Mouse (Mus musculus) spleen, postnatal 36 days (tissue): ENCODE data around the gene Pgf.
A peak's percentile ranks its signal among the peaks of the same experiment; 100 is the strongest.

Experiments used
- DNase-seq, 2 experiments: peaks; one replicate each; pipeline ENCODE4 v3.0.0; 2022; ENCODE audit warnings: low spot score in 2 of 2, mixed read lengths in 1 of 2

The Pgf gene

DNA sequence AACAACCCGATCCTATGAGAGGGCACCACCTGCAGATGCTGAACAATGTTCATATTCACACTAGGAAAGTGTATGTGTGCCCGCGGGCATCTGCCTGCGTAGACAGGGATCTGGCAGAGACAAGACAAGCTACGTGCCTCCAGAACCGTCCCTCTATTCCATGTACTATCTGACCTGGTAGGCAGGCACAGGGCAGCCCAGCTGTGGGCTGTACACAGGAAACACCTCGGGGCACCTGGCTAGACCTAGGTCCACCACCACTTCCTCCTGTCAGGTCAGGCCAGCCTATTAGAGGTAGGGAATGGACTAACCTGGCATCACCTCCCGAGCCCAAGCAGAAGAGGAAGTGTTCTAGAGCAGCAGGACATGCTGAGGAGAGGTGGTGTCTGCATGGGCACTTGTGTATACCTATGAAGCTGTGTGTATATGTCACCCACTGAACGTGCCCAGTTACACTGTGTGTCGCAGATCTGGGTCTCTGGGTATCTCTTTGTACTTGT lies at the start of gene Pgf:
Gene Pgf (minus strand): TSS at position 51 of the 500 bp plus-strand sequence.
- no peak for DNase-seq

GRCm38 (mm10) chr12:85227227-85227626 lies 49.6 kb upstream of the Pgf start:
- DNase-seq, result no peak

DNA sequence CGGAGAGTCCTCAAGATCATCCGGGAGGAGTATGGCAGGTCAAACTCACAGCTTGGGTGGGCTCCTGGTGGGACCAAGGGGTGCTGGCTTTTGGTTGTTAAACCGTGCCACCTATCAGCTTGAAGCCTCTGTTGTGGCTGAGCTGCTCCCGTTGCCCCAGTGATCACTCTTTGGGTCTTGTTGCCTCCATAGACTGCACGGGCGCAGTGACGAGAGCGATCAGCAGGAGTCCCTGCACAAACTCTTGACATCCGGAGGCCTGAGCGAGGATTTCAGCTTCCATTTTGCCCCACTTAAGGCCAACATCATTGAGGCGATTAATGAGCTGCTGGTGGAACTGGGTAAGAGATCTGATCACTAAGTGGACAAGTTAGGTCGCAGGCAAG lies 42.3 kb upstream of the Pgf start:
- DNase-seq, result peak in 1 of 2 experiments; percentile 26

- DNase-seq, result peak; percentile 96
Measured at GRCm38 (mm10) chr12:85219236-85219904, 41.8 kb upstream of the Pgf start, which contains the start of gene Eif2b2. TSS of gene Eif2b2 (plus strand) at chr12:85219481.

- no peak for DNase-seq
Measured at GRCm38 (mm10) chr12:85217733-85218310, 40.2 kb upstream of the Pgf start.

- DNase-seq, result no peak
Measured at GRCm38 (mm10) chr12:85215031-85215430, 37.4 kb upstream of the Pgf start.

GRCm38 (mm10) chr12:85208687-85209199 lies 31.2 kb upstream of the Pgf start:
- no peak for DNase-seq

GRCm38 (mm10) chr12:85205425-85205824 lies 27.8 kb upstream of the Pgf start:
- no peak for DNase-seq

- DNase-seq, result no peak
Measured at GRCm38 (mm10) chr12:85204105-85204504, 26.5 kb upstream of the Pgf start.

DNA sequence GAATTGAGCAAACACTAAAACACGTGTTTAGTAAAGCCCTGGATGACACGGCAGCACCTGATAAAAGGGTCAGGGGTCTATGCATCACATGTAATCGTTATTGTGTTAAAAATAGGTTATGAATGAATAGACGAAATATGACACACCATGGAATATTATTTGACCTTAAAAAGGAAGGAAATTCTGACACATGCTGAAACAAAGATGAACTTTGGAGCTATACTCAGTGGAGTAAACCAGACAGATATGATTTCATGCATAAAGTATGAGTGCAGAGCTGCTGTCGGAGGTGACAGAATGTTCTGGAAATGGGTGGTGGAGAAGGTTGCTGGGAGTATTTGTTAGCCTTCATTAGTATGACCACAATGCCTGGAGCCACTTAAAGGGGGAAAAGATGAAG lies 26.1 kb upstream of the Pgf start:
- no peak for DNase-seq

GRCm38 (mm10) chr12:85202191-85202590 lies 24.6 kb upstream of the Pgf start:
- DNase-seq, result no peak

DNA sequence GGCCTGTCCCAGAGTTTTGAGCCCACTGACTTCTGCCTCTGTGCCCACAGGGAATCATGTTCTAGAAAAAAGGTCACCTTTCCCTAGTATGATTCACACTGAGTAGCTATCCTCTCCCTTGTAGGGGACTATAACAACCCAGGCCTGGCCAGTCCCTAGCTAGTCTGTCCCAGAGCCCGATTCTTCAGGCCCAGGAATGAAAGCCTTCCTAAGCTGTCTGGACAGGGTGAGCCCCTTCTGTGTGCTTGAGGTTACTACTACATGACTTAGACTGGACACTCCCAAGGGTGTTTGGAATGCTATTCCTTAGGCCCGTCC lies 24.2 kb upstream of the Pgf start:
- no peak for DNase-seq

DNA sequence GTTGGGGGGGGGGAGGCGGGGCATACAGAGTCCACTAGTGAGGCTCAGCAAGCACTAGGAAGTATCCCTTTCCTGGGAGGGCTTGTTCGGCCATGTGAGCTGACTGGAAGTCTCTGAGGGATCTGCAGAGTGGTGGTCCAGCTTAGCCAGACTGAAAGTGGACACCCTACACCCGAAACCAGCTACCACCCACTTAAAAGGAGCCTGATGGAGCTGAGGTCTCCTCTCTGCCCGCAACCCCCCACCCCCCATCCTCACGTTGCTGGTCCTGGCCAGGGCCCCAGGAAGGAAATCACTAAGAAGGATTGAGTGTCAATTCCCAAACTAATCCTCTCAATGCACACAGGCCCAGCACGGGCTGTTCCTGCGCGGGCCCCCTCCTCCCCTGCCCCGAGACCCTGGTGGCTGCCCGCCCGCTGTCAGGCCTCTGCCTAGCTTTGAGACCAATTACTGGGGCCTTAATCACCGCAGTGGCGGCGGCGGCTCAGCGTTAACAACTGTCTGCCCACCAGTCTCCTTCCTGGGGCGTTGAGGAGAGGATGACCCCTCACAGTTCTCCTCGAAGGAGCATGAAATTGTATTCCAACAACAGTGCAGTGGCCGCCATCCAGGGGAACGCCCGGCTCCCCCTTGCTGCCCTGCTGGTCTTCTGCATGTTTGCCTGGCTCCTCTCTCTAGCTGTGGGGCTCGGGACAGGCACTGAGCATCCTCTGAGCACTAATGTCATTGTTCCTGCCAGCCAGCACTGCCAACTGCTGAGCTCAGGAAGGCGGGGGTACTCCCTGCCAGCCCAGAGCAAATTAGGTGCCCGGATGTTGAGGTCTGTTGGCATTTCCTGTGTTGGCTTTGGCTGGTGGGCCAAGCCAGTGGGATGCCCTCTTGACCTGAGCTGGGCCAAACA lies 23.6 kb upstream of the Pgf start:
- DNase-seq, result no peak

GRCm38 (mm10) chr12:85199954-85200353 lies 22.4 kb upstream of the Pgf start:
- no peak for DNase-seq

DNA sequence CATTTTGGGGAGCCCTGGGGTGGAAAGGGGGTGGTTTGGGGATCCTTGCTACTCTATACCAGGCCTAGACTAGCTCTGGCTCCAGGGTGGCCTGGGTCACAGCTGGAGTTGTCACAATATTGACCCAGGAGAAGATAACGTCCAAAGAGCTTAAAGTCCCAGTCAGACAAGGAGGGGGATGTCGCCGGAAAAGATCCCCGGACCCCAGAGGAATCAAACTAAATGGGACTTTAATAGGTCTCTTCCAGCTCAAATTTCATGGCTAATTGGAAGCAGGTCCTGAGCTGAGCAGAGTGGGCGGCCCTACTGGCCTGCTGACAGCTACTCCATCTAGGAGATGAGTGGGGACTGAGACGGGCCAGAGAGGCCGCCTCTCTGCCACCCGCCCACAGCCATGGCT lies 20.3 kb upstream of the Pgf start:
- DNase-seq, result no peak

GRCm38 (mm10) chr12:85197371-85197770 lies 19.8 kb upstream of the Pgf start:
- DNase-seq, result no peak

DNA sequence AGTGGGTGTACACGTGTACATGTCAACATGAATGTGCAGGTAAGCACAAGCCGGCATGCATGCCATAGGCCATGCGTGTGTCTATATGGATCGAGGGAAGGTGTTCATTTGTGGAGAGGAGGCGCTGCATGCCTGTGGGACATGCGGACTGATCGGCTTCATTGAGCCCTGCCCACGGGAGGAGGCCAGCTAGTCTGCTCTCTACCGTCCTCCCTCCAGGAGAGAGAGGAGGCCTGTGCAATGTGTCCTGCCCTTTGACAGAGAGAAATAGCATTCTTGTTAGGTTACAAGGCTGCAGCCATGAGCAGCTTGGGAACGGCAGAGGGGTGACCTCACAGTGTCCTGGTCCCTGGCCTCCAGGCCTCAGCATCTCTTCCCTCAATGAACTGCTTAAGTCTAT lies 18.6 kb upstream of the Pgf start:
- DNase-seq, result no peak

DNA sequence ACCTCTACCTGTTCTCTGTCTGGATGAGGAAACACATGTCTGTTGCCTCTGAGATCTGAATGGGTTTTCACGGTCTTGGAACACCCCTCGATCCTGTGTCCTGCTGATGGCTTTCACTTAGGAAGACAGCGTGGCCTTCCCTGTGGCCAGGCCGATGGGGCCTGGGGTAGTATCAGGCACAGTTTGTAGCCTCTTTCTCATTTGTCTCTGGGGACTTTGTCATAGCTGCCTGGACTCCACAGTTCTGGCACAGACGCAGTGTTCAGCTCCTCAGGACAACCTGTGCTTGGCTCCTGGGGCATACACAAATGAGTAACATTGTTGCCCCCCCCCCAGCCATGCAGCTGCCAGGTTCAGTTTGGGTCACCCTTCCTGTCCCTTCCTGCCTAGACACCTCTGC lies 17.5 kb upstream of the Pgf start:
- no peak for DNase-seq

DNA sequence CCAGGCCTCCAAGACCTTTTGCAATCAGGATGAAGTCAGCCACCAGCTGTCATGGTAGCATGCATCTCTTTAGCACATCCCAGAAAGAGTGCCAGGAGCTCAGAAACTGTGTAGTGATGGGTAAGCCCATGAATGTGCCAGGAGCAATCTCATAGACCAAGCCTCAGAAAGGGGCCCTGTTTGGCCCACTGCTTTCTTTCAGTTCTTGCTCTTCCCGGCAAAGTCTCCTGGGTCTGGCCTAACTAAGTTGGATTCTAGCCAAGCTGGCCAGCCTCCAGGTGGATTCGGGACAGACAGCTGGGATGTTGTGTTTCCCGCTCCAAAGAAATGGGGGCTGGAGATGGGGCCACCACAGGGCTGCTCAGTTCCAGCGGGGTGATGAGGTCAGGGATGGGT lies 17.0 kb upstream of the Pgf start:
- no peak for DNase-seq

- no peak for DNase-seq
Measured at GRCm38 (mm10) chr12:85193923-85194622, 16.5 kb upstream of the Pgf start.

DNA sequence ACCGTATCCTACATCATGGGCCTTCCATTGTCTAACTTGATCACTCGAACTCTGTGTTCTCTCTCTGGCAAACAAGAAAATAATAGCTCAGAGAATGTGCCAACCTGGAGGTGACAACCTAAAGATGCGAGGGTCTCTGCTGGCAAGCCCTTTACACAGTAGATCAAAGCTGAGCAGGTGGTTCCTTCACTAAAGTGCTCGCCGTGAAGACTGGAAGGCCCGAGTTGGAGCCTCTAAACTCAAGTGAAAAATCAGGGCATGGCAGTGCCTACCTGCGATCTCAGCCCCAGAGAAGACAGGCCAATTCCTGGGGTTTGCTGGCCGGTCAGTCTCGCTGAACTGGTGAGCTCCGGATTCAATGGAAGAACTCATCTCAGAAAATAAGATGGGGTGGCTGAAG lies 15.6 kb upstream of the Pgf start:
- no peak for DNase-seq
